Mouse (Mus musculus): Measurements from ENCODE around the gene Scml4. TPM values are rescaled to one million over a fixed set of nuclear protein-coding genes. Genes with fewer than 3 reads are reported as not detected.

Scml4 gene
- polyA plus RNA-seq (2012; ENCODE audit: insufficient read depth, insufficient read length, missing spikeins), result not detected in 2 replicates

- peaks cover 8% of the 10 kb centered on the region; the same call in 1 of the 2 replicates for H3K4me1 ChIP-seq (ENCODE audit: control insufficient read depth, insufficient read depth, low read length)
- peak within 1 kb of the TSS; percentile 11; the same call in 1 of the 2 replicates for H3K4me3 ChIP-seq (ENCODE audit: insufficient read depth, low read length)
- H3K27ac ChIP-seq (ENCODE audit: insufficient read depth, low read depth, low read length), result no peak within 1 kb of the TSS
- TF ChIP-seq CTCF (IDR thresholded peaks at IDR 0.05; ENCODE audit: low read depth, low read length), result no peak
- no peak for TF ChIP-seq POLR2A (IDR thresholded peaks at IDR 0.05; ENCODE audit: borderline replicate concordance, low read depth, low read length)
These were observed at the start of gene Scml4 for GRCm38 (mm10) chr10:42860159-42860911. Scml4 (plus strand) TSS chr10:42860370.

- Histone ChIP-seq H3K4me1 (ENCODE audit: control insufficient read depth, insufficient read depth, low read length) (no peaks in the 10 kb centered on the region), H3K4me3 (ENCODE audit: insufficient read depth, low read length) (no peak overlapping the region), H3K27ac (ENCODE audit: insufficient read depth, low read depth, low read length) (no peak overlapping the region)
- TF ChIP-seq CTCF (IDR thresholded peaks at IDR 0.05; ENCODE audit: low read depth, low read length) (no peak), POLR2A (IDR thresholded peaks at IDR 0.05; ENCODE audit: borderline replicate concordance, low read depth, low read length) (no peak)
These were observed 34.2 kb upstream of the Scml4 start for GRCm38 (mm10) chr10:42825923-42826322.

GRCm38 (mm10) chr10:42827155-42827554, 33.0 kb upstream of the Scml4 start:
- H3K4me3 ChIP-seq (ENCODE audit: insufficient read depth, low read length), result no peak overlapping the region
- TF ChIP-seq CTCF (IDR thresholded peaks at IDR 0.05; ENCODE audit: low read depth, low read length) (no peak), POLR2A (IDR thresholded peaks at IDR 0.05; ENCODE audit: borderline replicate concordance, low read depth, low read length) (no peak)
- H3K27ac ChIP-seq (ENCODE audit: insufficient read depth, low read depth, low read length), result no peak overlapping the region
- H3K4me1 ChIP-seq (ENCODE audit: control insufficient read depth, insufficient read depth, low read length), result no peaks in the 10 kb centered on the region

GRCm38 (mm10) chr10:42830007-42830406, 30.2 kb upstream of the Scml4 start:
- no peaks in the 10 kb centered on the region for H3K4me1 ChIP-seq (ENCODE audit: control insufficient read depth, insufficient read depth, low read length)
- TF ChIP-seq POLR2A (IDR thresholded peaks at IDR 0.05; ENCODE audit: borderline replicate concordance, low read depth, low read length), result no peak
- TF ChIP-seq CTCF (IDR thresholded peaks at IDR 0.05; ENCODE audit: low read depth, low read length), result no peak

GRCm38 (mm10) chr10:42830409-42830808, 29.8 kb upstream of the Scml4 start:
- TF ChIP-seq CTCF (IDR thresholded peaks at IDR 0.05; ENCODE audit: low read depth, low read length) (no peak), POLR2A (IDR thresholded peaks at IDR 0.05; ENCODE audit: borderline replicate concordance, low read depth, low read length) (no peak)
- H3K4me1 ChIP-seq (ENCODE audit: control insufficient read depth, insufficient read depth, low read length), result no peaks in the 10 kb centered on the region
- H3K27ac ChIP-seq (ENCODE audit: insufficient read depth, low read depth, low read length), result no peak overlapping the region
- no peak overlapping the region for H3K4me3 ChIP-seq (ENCODE audit: insufficient read depth, low read length)

More at GRCm38 (mm10) chr10:42830007-42830406, 30.2 kb upstream of the Scml4 start:
- H3K27ac ChIP-seq (ENCODE audit: insufficient read depth, low read depth, low read length), result no peak overlapping the region
- no peak overlapping the region for H3K4me3 ChIP-seq (ENCODE audit: insufficient read depth, low read length)

GRCm38 (mm10) chr10:42832677-42833076, 27.5 kb upstream of the Scml4 start:
- no peak for TF ChIP-seq CTCF (IDR thresholded peaks at IDR 0.05; ENCODE audit: low read depth, low read length)
- TF ChIP-seq POLR2A (IDR thresholded peaks at IDR 0.05; ENCODE audit: borderline replicate concordance, low read depth, low read length), result no peak
- no peaks in the 10 kb centered on the region for H3K4me1 ChIP-seq (ENCODE audit: control insufficient read depth, insufficient read depth, low read length)
- H3K27ac ChIP-seq (ENCODE audit: insufficient read depth, low read depth, low read length), result no peak overlapping the region
- H3K4me3 ChIP-seq (ENCODE audit: insufficient read depth, low read length), result no peak overlapping the region

- TF ChIP-seq CTCF (IDR thresholded peaks at IDR 0.05; ENCODE audit: low read depth, low read length), result no peak
- no peak for TF ChIP-seq POLR2A (IDR thresholded peaks at IDR 0.05; ENCODE audit: borderline replicate concordance, low read depth, low read length)
- H3K4me1 ChIP-seq (ENCODE audit: control insufficient read depth, insufficient read depth, low read length), result no peaks in the 10 kb centered on the region
- H3K27ac ChIP-seq (ENCODE audit: insufficient read depth, low read depth, low read length), result no peak overlapping the region
- H3K4me3 ChIP-seq (ENCODE audit: insufficient read depth, low read length), result no peak overlapping the region
These were observed 26.1 kb upstream of the Scml4 start for GRCm38 (mm10) chr10:42833871-42834727.

- TF ChIP-seq POLR2A (IDR thresholded peaks at IDR 0.05; ENCODE audit: borderline replicate concordance, low read depth, low read length) (no peak), CTCF (IDR thresholded peaks at IDR 0.05; ENCODE audit: low read depth, low read length) (no peak)
- Histone ChIP-seq H3K27ac (ENCODE audit: insufficient read depth, low read depth, low read length) (no peak overlapping the region), H3K4me1 (ENCODE audit: control insufficient read depth, insufficient read depth, low read length) (no peaks in the 10 kb centered on the region), H3K4me3 (ENCODE audit: insufficient read depth, low read length) (no peak overlapping the region)
These were observed 22.1 kb upstream of the Scml4 start for GRCm38 (mm10) chr10:42838106-42838505.

GRCm38 (mm10) chr10:42838736-42839135, 21.4 kb upstream of the Scml4 start:
- no peaks in the 10 kb centered on the region for H3K4me1 ChIP-seq (ENCODE audit: control insufficient read depth, insufficient read depth, low read length)
- H3K27ac ChIP-seq (ENCODE audit: insufficient read depth, low read depth, low read length), result no peak overlapping the region
- no peak overlapping the region for H3K4me3 ChIP-seq (ENCODE audit: insufficient read depth, low read length)
- no peak for TF ChIP-seq POLR2A (IDR thresholded peaks at IDR 0.05; ENCODE audit: borderline replicate concordance, low read depth, low read length)
- no peak for TF ChIP-seq CTCF (IDR thresholded peaks at IDR 0.05; ENCODE audit: low read depth, low read length)

GRCm38 (mm10) chr10:42840036-42840435, 20.1 kb upstream of the Scml4 start:
- no peak for TF ChIP-seq POLR2A (IDR thresholded peaks at IDR 0.05; ENCODE audit: borderline replicate concordance, low read depth, low read length)
- TF ChIP-seq CTCF (IDR thresholded peaks at IDR 0.05; ENCODE audit: low read depth, low read length), result no peak
- Histone ChIP-seq H3K4me1 (ENCODE audit: control insufficient read depth, insufficient read depth, low read length) (no peaks in the 10 kb centered on the region), H3K27ac (ENCODE audit: insufficient read depth, low read depth, low read length) (no peak overlapping the region), H3K4me3 (ENCODE audit: insufficient read depth, low read length) (no peak overlapping the region)
